In the genomic region with DNA sequence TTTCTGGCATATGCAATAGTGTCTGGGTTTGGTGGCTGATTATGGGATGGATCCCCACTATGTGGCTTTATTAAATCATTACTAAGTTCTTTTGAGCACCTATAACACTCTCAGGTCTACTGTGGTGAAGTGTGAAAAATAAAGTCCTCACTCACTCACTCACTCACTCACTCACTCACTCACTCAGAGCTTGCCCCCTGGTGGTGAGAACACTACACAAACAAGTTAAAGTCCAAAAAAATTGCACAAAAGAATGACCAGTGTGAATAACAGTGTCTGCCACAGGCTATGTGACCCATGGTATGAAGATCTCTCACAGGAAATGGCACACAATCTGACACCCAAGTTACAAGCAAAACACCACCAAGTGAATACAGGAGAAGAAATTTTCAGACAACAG, we compare ENCODE assay signal across 14 mouse cellular contexts. TPM values are rescaled to one million over a fixed set of nuclear protein-coding genes. Genes with fewer than 3 reads are reported as not detected.
DNase-seq lines count a peak whose midpoint lies in the region; ATAC-seq lines count a peak whose summit lies in the region.
"Had no signal": no experiment of that assay in that cellular context is flagged by ENCODE, and none has a peak within 500 bp of the region (broad histone marks: within the 10 kb centered on the region; RNA-seq: fewer than 3 reads in every experiment).

No protein-coding gene starts in this region.

- ATAC-seq in activated CD4-positive, CD25-positive, alpha-beta regulatory T cell, adult 4 months, result no peak

- DNase-seq in embryo, embryonic 10 days (ENCODE audit: low spot score), result peak; percentile 6
- no peak for DNase-seq in embryo, embryonic 9.5 days (ENCODE audit: extremely low spot score)
- peak; percentile 8 for DNase-seq in kidney, postnatal 14 days
- no peak for DNase-seq in kidney, adult 18-20 months
- DNase-seq in 416B (ENCODE audit: low read depth) (peak; percentile 26), ZHBTc4 (ENCODE audit: low read depth, low spot score) (peak; percentile 51)
- no peak for DNase-seq in cerebellum, postnatal 36 days
- DNase-seq: cerebellum, postnatal 14 days; gastrocnemius, postnatal 36 days; lung, postnatal 4 days; right cerebral cortex, adult 18-20 months; spleen, adult 18-20 months; thymus, postnatal 25 days had no signal

RNA-seq across cellular contexts. Expression of a gene that starts 30.0 kb away (rescaled TPM):
- not detected for polyA plus RNA-seq in activated CD4-positive, CD25-positive, alpha-beta regulatory T cell, adult 4 months (2017; shearing (Covaris generic))

Comparison
In these comparisons a context has a peak if more than half of its experiments do, and no peak if none do; other contexts are left out.
1. DNase-seq: peak in embryo, embryonic 10 days (single experiment), kidney, postnatal 14 days (single experiment), 416B (single experiment) and ZHBTc4 (single experiment); none in embryo, embryonic 9.5 days (single experiment), kidney, adult 18-20 months (single experiment) and cerebellum, postnatal 36 days (0 of 2).